Mouse (Mus musculus): Measurements from ENCODE around the gene Lingo3. TPM values are rescaled to one million over a fixed set of nuclear protein-coding genes. Genes with fewer than 3 reads are reported as not detected.

The Lingo3 gene
- polyA plus RNA-seq, 1 experiment, result 0.04 TPM

GRCm38 (mm10) chr10:80813366-80813765, 30.5 kb downstream of the Lingo3 start, which contains the start of gene Jsrp1:
Jsrp1 (minus strand) TSS chr10:80813498.
- Histone ChIP-seq H3K4me3 (replicated peaks) (peak within 1 kb of the TSS; percentile 1), H3K9me3 (no peaks in the 10 kb centered on the region), H3K27me3 (replicated peaks) (peaks cover 44% of the 10 kb centered on the region)

GRCm38 (mm10) chr10:80812391-80813041, 31.3 kb downstream of the Lingo3 start:
- TF ChIP-seq FLI1 (IDR thresholded peaks at IDR 0.05; ENCODE audit: low read length) (no peak), GATA1 (IDR thresholded peaks at IDR 0.05; ENCODE audit: borderline replicate concordance, low read length) (no peak)

More at GRCm38 (mm10) chr10:80813366-80813765, 30.5 kb downstream of the Lingo3 start, which contains the start of gene Jsrp1:
- Histone ChIP-seq H3K36me3 (replicated peaks; ENCODE audit: low read length) (no peaks in the 10 kb centered on the region), H3K4me1 (peaks cover 42% of the 10 kb centered on the region)
- TF ChIP-seq FLI1 (IDR thresholded peaks at IDR 0.05; ENCODE audit: low read length) (no peak), GATA1 (IDR thresholded peaks at IDR 0.05; ENCODE audit: borderline replicate concordance, low read length) (no peak)

GRCm38 (mm10) chr10:80810084-80810483, 33.8 kb downstream of the Lingo3 start:
- Histone ChIP-seq H3K36me3 (replicated peaks; ENCODE audit: low read length) (peaks cover 21% of the 10 kb centered on the region), H3K9me3 (no peaks in the 10 kb centered on the region), H3K4me3 (replicated peaks) (peak overlapping the region; percentile 67), H3K27me3 (replicated peaks) (peaks cover 49% of the 10 kb centered on the region), H3K4me1 (peaks cover 71% of the 10 kb centered on the region)
- no peak for TF ChIP-seq GATA1 (IDR thresholded peaks at IDR 0.05; ENCODE audit: borderline replicate concordance, low read length)
- no peak for TF ChIP-seq FLI1 (IDR thresholded peaks at IDR 0.05; ENCODE audit: low read length)

More at GRCm38 (mm10) chr10:80812391-80813041, 31.3 kb downstream of the Lingo3 start:
- peaks cover 48% of the 10 kb centered on the region for H3K4me1 ChIP-seq
- no peak overlapping the region for H3K4me3 ChIP-seq (replicated peaks)
- H3K27me3 ChIP-seq (replicated peaks), result peaks cover 49% of the 10 kb centered on the region
- H3K9me3 ChIP-seq, result no peaks in the 10 kb centered on the region
- no peaks in the 10 kb centered on the region for H3K36me3 ChIP-seq (replicated peaks; ENCODE audit: low read length)

GRCm38 (mm10) chr10:80808985-80809632, 34.7 kb downstream of the Lingo3 start:
- Histone ChIP-seq H3K4me1 (peaks cover 68% of the 10 kb centered on the region), H3K4me3 (replicated peaks) (peak overlapping the region; percentile 64), H3K36me3 (replicated peaks; ENCODE audit: low read length) (peaks cover 31% of the 10 kb centered on the region), H3K9me3 (no peaks in the 10 kb centered on the region), H3K27me3 (replicated peaks) (peaks cover 47% of the 10 kb centered on the region)
- TF ChIP-seq GATA1 (IDR thresholded peaks at IDR 0.05; ENCODE audit: borderline replicate concordance, low read length) (no peak), FLI1 (IDR thresholded peaks at IDR 0.05; ENCODE audit: low read length) (no peak)

- Histone ChIP-seq H3K9me3 (no peaks in the 10 kb centered on the region), H3K4me1 (peaks cover 65% of the 10 kb centered on the region), H3K27me3 (replicated peaks) (peaks cover 43% of the 10 kb centered on the region), H3K4me3 (replicated peaks) (peak overlapping the region; percentile 64), H3K36me3 (replicated peaks; ENCODE audit: low read length) (peaks cover 39% of the 10 kb centered on the region)
- TF ChIP-seq GATA1 (IDR thresholded peaks at IDR 0.05; ENCODE audit: borderline replicate concordance, low read length) (no peak), FLI1 (IDR thresholded peaks at IDR 0.05; ENCODE audit: low read length) (no peak)
Observed at GRCm38 (mm10) chr10:80808099-80808984, 35.5 kb downstream of the Lingo3 start.

- H3K4me1 ChIP-seq, result peaks cover 56% of the 10 kb centered on the region
Observed at GRCm38 (mm10) chr10:80807057-80807627, 36.7 kb downstream of the Lingo3 start.

GRCm38 (mm10) chr10:80806341-80807056, 37.3 kb downstream of the Lingo3 start:
- H3K9me3 ChIP-seq, result no peaks in the 10 kb centered on the region
- peaks cover 56% of the 10 kb centered on the region for H3K4me1 ChIP-seq
- peaks cover 29% of the 10 kb centered on the region for H3K27me3 ChIP-seq (replicated peaks)
- TF ChIP-seq GATA1 (IDR thresholded peaks at IDR 0.05; ENCODE audit: borderline replicate concordance, low read length) (no peak), FLI1 (IDR thresholded peaks at IDR 0.05; ENCODE audit: low read length) (no peak)
- peak overlapping the region; percentile 90 for H3K4me3 ChIP-seq (replicated peaks)
- H3K36me3 ChIP-seq (replicated peaks; ENCODE audit: low read length), result peaks cover 57% of the 10 kb centered on the region

More at GRCm38 (mm10) chr10:80807057-80807627, 36.7 kb downstream of the Lingo3 start:
- Histone ChIP-seq H3K4me3 (replicated peaks) (peak overlapping the region; percentile 90), H3K36me3 (replicated peaks; ENCODE audit: low read length) (peaks cover 51% of the 10 kb centered on the region), H3K9me3 (no peaks in the 10 kb centered on the region), H3K27me3 (replicated peaks) (peaks cover 33% of the 10 kb centered on the region)
- TF ChIP-seq GATA1 (IDR thresholded peaks at IDR 0.05; ENCODE audit: borderline replicate concordance, low read length), result no peak
- no peak for TF ChIP-seq FLI1 (IDR thresholded peaks at IDR 0.05; ENCODE audit: low read length)

- no peaks in the 10 kb centered on the region for H3K9me3 ChIP-seq
- TF ChIP-seq FLI1 (IDR thresholded peaks at IDR 0.05; ENCODE audit: low read length) (no peak), GATA1 (IDR thresholded peaks at IDR 0.05; ENCODE audit: borderline replicate concordance, low read length) (no peak)
- no peak overlapping the region for H3K4me3 ChIP-seq (replicated peaks)
- peaks cover 27% of the 10 kb centered on the region for H3K27me3 ChIP-seq (replicated peaks)
- H3K36me3 ChIP-seq (replicated peaks; ENCODE audit: low read length), result peaks cover 63% of the 10 kb centered on the region
- H3K4me1 ChIP-seq, result peaks cover 60% of the 10 kb centered on the region
Observed at GRCm38 (mm10) chr10:80805925-80806324, 37.9 kb downstream of the Lingo3 start.

Measured in megakaryocyte, embryonic 14.5 days (primary cell).